In the genomic region with DNA sequence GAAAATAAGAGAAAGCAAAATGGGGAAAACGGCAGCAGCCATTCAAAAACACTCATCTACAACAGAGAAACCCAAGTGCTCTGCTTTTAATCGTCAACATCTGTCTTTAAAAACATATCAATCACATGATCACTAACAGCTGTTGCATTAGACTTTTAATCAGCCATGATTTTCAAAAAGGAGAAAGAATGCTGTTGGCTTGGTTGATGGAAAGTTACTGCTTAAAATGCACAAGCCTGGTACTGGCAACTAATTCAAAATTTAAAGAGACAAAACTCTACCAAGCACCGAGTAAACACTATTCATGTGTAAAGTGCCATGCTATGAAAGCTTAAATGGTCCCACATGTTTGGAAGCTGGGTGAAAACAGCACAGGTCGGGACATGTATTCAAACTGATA, we compare ENCODE assay signal across 28 mouse cellular contexts.
DNase-seq lines count a peak whose midpoint lies in the region; ATAC-seq and TF ChIP-seq lines count a peak whose summit lies in the region.
"Had no signal": no experiment of that assay in that cellular context is flagged by ENCODE, and none has a peak within 500 bp of the region (broad histone marks: within the 10 kb centered on the region; RNA-seq: fewer than 3 reads in every experiment).

No protein-coding gene starts in this region.

- TF ChIP-seq CTCF in embryonic fibroblast, embryonic 13.5 days (IDR thresholded peaks at IDR 0.05; ENCODE audit: borderline replicate concordance, insufficient read depth, low read length) = no peak

- DNase-seq in forebrain, embryonic 14.5 days (ENCODE audit: low spot score) = peak; percentile 28
- no peak for DNase-seq in embryonic facial prominence, embryonic 10.5 days (ENCODE audit: low spot score)
- DNase-seq in adipocyte (ENCODE audit: low spot score) = no peak
- no peak for DNase-seq in left cerebral cortex, adult 11 months (ENCODE audit: low spot score)
- DNase-seq: adrenal gland, postnatal 36 days; B cell, adult 2 months; cerebellum, adult 11 months; cerebellum, adult 9-11 months; gastrocnemius, postnatal 14 days; heart, adult 18-20 months; heart, postnatal 10 days; kidney, postnatal 4 days; liver; lung, postnatal 36 days; thymus, adult 2 months; thymus, postnatal 4 days had no signal

- 28% methylated on average over 4 of the region's 4 CpGs for WGBS in forebrain, embryonic 14.5 days
- 40% methylated on average over 4 of the region's 4 CpGs for WGBS in forebrain, embryonic 12.5 days
- WGBS in embryonic facial prominence, embryonic 10.5 days = 34% methylated on average over 4 of the region's 4 CpGs

- no peak overlapping the region for H3K4me3 ChIP-seq in forebrain, embryonic 14.5 days (ENCODE audit: low read depth, low read length)
- H3K4me3 ChIP-seq in forebrain, embryonic 12.5 days (replicated peaks) = no peak overlapping the region
- H3K4me3 ChIP-seq in embryonic facial prominence, embryonic 10.5 days = no peak overlapping the region
- no peak overlapping the region for H3K4me3 ChIP-seq in embryonic fibroblast, embryonic 13.5 days (ENCODE audit: insufficient read depth, low read length)
- H3K4me3 ChIP-seq in myocyte = no peak overlapping the region
- H3K4me3 ChIP-seq: heart, embryonic 12.5 days; kidney, embryonic 15.5 days; liver, embryonic 15.5 days; lung, embryonic 15.5 days; megakaryocyte, embryonic 14.5 days; midbrain, embryonic 13.5 days had no signal

- H3K36me3 ChIP-seq in forebrain, embryonic 14.5 days (ENCODE audit: control insufficient read depth, insufficient read depth, low read length) = no peaks in the 10 kb centered on the region
- H3K36me3 ChIP-seq in forebrain, embryonic 12.5 days (replicated peaks) = no peaks in the 10 kb centered on the region
- no peaks in the 10 kb centered on the region for H3K36me3 ChIP-seq in embryonic facial prominence, embryonic 10.5 days (replicated peaks)
- no peaks in the 10 kb centered on the region for H3K36me3 ChIP-seq in myocyte (ENCODE audit: control insufficient read depth, insufficient read depth)
- H3K36me3 ChIP-seq: heart, embryonic 12.5 days; kidney, embryonic 15.5 days; liver, embryonic 15.5 days; lung, embryonic 15.5 days; midbrain, embryonic 13.5 days had no signal

- no peak for TF ChIP-seq POLR2A in embryonic fibroblast, embryonic 13.5 days (IDR thresholded peaks at IDR 0.05; ENCODE audit: low read depth, low read length)
- no peak for TF ChIP-seq POLR2A in myocyte (IDR thresholded peaks at IDR 0.05; ENCODE audit: insufficient read length, low read depth)

- no peaks in the 10 kb centered on the region for H3K9me3 ChIP-seq in forebrain, embryonic 14.5 days (replicated peaks; ENCODE audit: control insufficient read depth, low read length)
- no peaks in the 10 kb centered on the region for H3K9me3 ChIP-seq in forebrain, embryonic 12.5 days
- H3K9me3 ChIP-seq in embryonic facial prominence, embryonic 10.5 days = no peaks in the 10 kb centered on the region
- H3K9me3 ChIP-seq: heart, embryonic 12.5 days; kidney, embryonic 15.5 days; liver, embryonic 15.5 days; lung, embryonic 15.5 days; megakaryocyte, embryonic 14.5 days; midbrain, embryonic 13.5 days had no signal

- H3K9ac ChIP-seq in forebrain, embryonic 14.5 days (ENCODE audit: low read length) = no peak overlapping the region
- no peak overlapping the region for H3K9ac ChIP-seq in forebrain, embryonic 12.5 days
- H3K9ac ChIP-seq: heart, embryonic 12.5 days; kidney, embryonic 15.5 days; liver, embryonic 15.5 days; lung, embryonic 15.5 days; midbrain, embryonic 13.5 days had no signal

- no peak for ATAC-seq in forebrain, embryonic 14.5 days
- no peak for ATAC-seq in forebrain, embryonic 12.5 days (ENCODE audit: low FRiP score)
- ATAC-seq: hindbrain, postnatal 0 days; intestine, postnatal 0 days; midbrain, embryonic 13.5 days had no signal

- no peaks in the 10 kb centered on the region for H3K79me2 ChIP-seq in myocyte (ENCODE audit: control insufficient read depth, insufficient read depth)

- no peak overlapping the region for H3K4me2 ChIP-seq in forebrain, embryonic 14.5 days (ENCODE audit: low read length)
- H3K4me2 ChIP-seq in forebrain, embryonic 12.5 days = no peak overlapping the region
- H3K4me2 ChIP-seq in myocyte (ENCODE audit: low read depth) = peak overlapping the region; percentile 55
- H3K4me2 ChIP-seq: heart, embryonic 12.5 days; kidney, embryonic 15.5 days; liver, embryonic 15.5 days; lung, embryonic 15.5 days; midbrain, embryonic 13.5 days had no signal

- no peaks in the 10 kb centered on the region for H3K27me3 ChIP-seq in forebrain, embryonic 14.5 days (replicated peaks; ENCODE audit: control insufficient read depth, insufficient read depth, low read length)
- H3K27me3 ChIP-seq in forebrain, embryonic 12.5 days = no peaks in the 10 kb centered on the region
- no peaks in the 10 kb centered on the region for H3K27me3 ChIP-seq in embryonic facial prominence, embryonic 10.5 days (replicated peaks; ENCODE audit: low read depth, poor library complexity, severe bottlenecking)
- H3K27me3 ChIP-seq in myocyte (ENCODE audit: control insufficient read depth, insufficient read depth, insufficient read length) = no peaks in the 10 kb centered on the region
- H3K27me3 ChIP-seq: heart, embryonic 12.5 days; kidney, embryonic 15.5 days; liver, embryonic 15.5 days; lung, embryonic 15.5 days; megakaryocyte, embryonic 14.5 days; midbrain, embryonic 13.5 days had no signal

- H3ac ChIP-seq in myocyte (ENCODE audit: control insufficient read depth, insufficient read length) = no peak overlapping the region

- no peak overlapping the region for H3K27ac ChIP-seq in forebrain, embryonic 14.5 days (ENCODE audit: low read depth, low read length)
- H3K27ac ChIP-seq in forebrain, embryonic 12.5 days = no peak overlapping the region
- peak overlapping the region; percentile 76 for H3K27ac ChIP-seq in embryonic facial prominence, embryonic 10.5 days (replicated peaks)
- peak overlapping the region; percentile 73 for H3K27ac ChIP-seq in embryonic fibroblast, embryonic 13.5 days (ENCODE audit: insufficient read depth, low read length)
- H3K27ac ChIP-seq: hindbrain, postnatal 0 days; kidney, embryonic 15.5 days; liver, embryonic 15.5 days; lung, embryonic 15.5 days; midbrain, embryonic 13.5 days; stomach, postnatal 0 days had no signal

- H3K4me1 ChIP-seq in forebrain, embryonic 14.5 days (ENCODE audit: control insufficient read depth, insufficient read depth, low read length) = 0 out of 2 replicates have a peak, but pooled peaks cover 2% of the 10 kb centered on the region
- H3K4me1 ChIP-seq in forebrain, embryonic 12.5 days = peaks cover 11% of the 10 kb centered on the region
- H3K4me1 ChIP-seq in embryonic facial prominence, embryonic 10.5 days = peaks cover 29% of the 10 kb centered on the region
- H3K4me1 ChIP-seq in embryonic fibroblast, embryonic 13.5 days (ENCODE audit: control insufficient read depth, insufficient read depth, low read length) = no peaks in the 10 kb centered on the region
- H3K4me1 ChIP-seq: heart, embryonic 12.5 days; liver, embryonic 15.5 days; lung, embryonic 15.5 days; megakaryocyte, embryonic 14.5 days had no signal

TF ChIP-seq in myocyte, 11 proteins besides CTCF, POLR2A, EP300 and RAD21:
- TF ChIP-seq E2F4 (IDR thresholded peaks at IDR 0.05; ENCODE audit: insufficient read depth) (no peak), TCF12 (IDR thresholded peaks at IDR 0.05; ENCODE audit: insufficient read depth, poor library complexity, severe bottlenecking) (no peak), TCF3 (IDR thresholded peaks at IDR 0.05; ENCODE audit: insufficient read length, low read depth) (no peak), POLR2AphosphoS2 (IDR thresholded peaks at IDR 0.05; ENCODE audit: insufficient read length, low read depth) (no peak), MAX (IDR thresholded peaks at IDR 0.05; ENCODE audit: low read depth) (no peak), MYOD1 (IDR thresholded peaks at IDR 0.05; ENCODE audit: control insufficient read depth in 1 of 3, insufficient read length in 2 of 3, low read depth in 2 of 3) (no peak), CEBPB (IDR thresholded peaks at IDR 0.05; ENCODE audit: insufficient read depth, poor library complexity, severe bottlenecking) (no peak)

Comparison
In these comparisons a context has a peak if more than half of its experiments do, and no peak if none do; other contexts are left out.
1. H3K27ac ChIP-seq: peak in embryonic facial prominence, embryonic 10.5 days (single experiment) and embryonic fibroblast, embryonic 13.5 days (single experiment); none in forebrain, embryonic 14.5 days (single experiment) and forebrain, embryonic 12.5 days (single experiment).